Mouse (Mus musculus): ENCODE data around the gene Ttc7. TPM values are rescaled to one million over a fixed set of nuclear protein-coding genes. Genes with fewer than 3 reads are reported as not detected.

Ttc7 gene
- polyA plus RNA-seq, 1 experiment from 2014 or later: 5.1 TPM

Other genes starting within 250 kb of the Ttc7 start
- 17.8 and 18.6 TPM in 2 replicates for gene Socs5, start 175.2 kb upstream of the Ttc7 start, polyA plus RNA-seq (2016; fragmentation: Nextera tagmentation; extraction: Ambion mirVana)
- gene Mcfd2, start 17.0 kb upstream of the Ttc7 start, polyA plus RNA-seq (2016; fragmentation: Nextera tagmentation; extraction: Ambion mirVana): 53.0 and 55.7 TPM in 2 replicates
- gene Stpg4, start 144.9 kb downstream of the Ttc7 start, polyA plus RNA-seq (2016; fragmentation: Nextera tagmentation; extraction: Ambion mirVana): not detected in 2 replicates
- gene Calm2, start 164.0 kb downstream of the Ttc7 start, polyA plus RNA-seq (2016; fragmentation: Nextera tagmentation; extraction: Ambion mirVana): 1,679 and 1,888 TPM in 2 replicates